Mouse (Mus musculus): Measurements from ENCODE around the gene Creg1.

DNA sequence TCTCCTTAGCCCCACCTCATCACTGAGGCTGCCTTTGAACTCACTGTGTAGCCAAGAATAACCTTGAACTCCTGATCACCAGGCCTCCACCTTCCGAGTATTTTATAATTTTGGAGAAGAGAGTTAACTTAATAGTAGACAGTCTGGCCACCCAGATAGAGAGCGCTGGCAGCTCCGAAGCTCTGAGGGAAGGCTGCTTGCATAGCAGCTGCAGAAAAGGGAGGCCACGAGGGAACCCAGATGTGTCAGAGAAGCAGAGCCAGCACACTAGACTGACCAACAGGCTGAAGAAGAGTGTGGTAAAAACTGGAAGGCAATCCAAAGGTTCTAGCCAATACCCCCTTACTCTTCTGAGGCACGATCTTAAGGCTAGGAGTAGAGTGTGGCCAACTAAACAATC lies 49.7 kb upstream of the Creg1 start:
- TF ChIP-seq CTCF (IDR thresholded peaks at IDR 0.05; ENCODE audit: extremely low read depth, insufficient read depth, insufficient read length, insufficient replicate concordance): no peak
- TF ChIP-seq POLR2A (IDR thresholded peaks at IDR 0.05; ENCODE audit: low read depth, low read length): no peak

Measured in spleen, adult 2 months (tissue).